Mouse (Mus musculus) layer of hippocampus, postnatal 14 days (tissue): ENCODE results near the gene Wdsub1. TPM values are rescaled to one million over a fixed set of nuclear protein-coding genes. Genes with fewer than 3 reads are reported as not detected.
"Not testable (repeated sequence)": the region's sequence is repeated elsewhere in the genome, so short reads cannot be mapped to it uniquely, and the experiment has no call there.

Experiments used
- DNase-seq, 2 experiments: peaks; one replicate each; pipeline ENCODE4 v3.0.0; 2021 to 2022; ENCODE audit warnings: low spot score in 2 of 2, mixed read lengths in 1 of 2
- long read RNA-seq, 2 experiments: library from polyadenylated mRNA; stranded (forward); transcript quantifications; one replicate each; pipeline ENCODE4 v2.0.0; 2021
- total RNA-seq, 2 experiments: library from RNA; stranded (reverse); gene quantifications; 2 replicates each; pipeline ENCODE4 v1.2.3; 2021

Gene Wdsub1
- total RNA-seq = 10 to 100 TPM; 17.6 to 19.3 TPM
- long read RNA-seq, experiment 1, partial matches to known transcripts = 2 of 15 reads
- long read RNA-seq, experiment 1, other reads (novel, unspliced or antisense) = 12 of 15 reads
- long read RNA-seq, experiment 2, partial matches to known transcripts = 4 of 12 reads
- long read RNA-seq, experiment 2, other reads (novel, unspliced or antisense) = 7 of 12 reads

GRCm38 (mm10) chr2:59881831-59882741 lies at the start of gene Wdsub1:
Wdsub1 (minus strand) TSS chr2:59882591.
- peak; percentile 89 for DNase-seq

GRCm38 (mm10) chr2:59913610-59914009 lies 31.2 kb upstream of the Wdsub1 start:
- no peak for DNase-seq

DNA sequence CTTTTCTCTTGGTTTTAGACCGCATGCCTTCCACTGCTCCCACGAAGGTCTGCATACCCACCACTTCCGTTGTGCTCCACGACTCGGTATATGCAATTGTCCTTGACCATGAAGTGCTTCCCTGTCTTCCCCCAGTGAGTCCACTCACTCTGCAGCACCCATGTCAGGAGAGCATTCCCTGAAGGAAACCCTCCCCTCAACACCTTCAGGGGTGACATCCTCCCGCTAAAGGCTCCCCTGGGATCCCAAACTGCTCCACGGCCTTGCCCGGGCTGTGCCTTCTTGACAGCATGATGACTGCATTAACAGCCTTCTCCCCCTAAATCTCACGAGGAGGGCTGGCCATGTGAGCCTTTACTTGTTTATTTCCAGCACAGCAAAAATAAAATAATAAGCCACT lies 25.7 kb upstream of the Wdsub1 start:
- no peak for DNase-seq

DNA sequence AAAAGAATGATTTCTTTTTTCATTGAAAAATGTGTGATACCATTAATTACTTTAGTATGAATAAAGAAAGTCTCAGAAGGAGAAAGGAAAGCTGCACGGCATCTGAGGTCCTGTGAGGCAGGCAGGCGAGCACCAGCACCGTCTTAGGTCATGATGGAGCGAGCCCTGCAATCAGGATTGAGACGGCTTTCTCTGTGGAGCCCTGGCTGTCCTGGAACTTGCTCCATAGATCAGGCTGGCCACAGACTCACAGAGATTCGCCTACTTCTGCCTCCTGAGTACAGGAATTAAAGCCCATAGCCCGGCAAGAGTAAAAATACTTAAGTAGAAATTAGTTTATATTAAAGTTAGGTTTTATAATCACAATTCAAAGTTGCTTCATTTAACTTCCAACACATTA lies 21.6 kb upstream of the Wdsub1 start:
- DNase-seq = no peak

- no peak for DNase-seq
These were observed 16.3 kb upstream of the Wdsub1 start for GRCm38 (mm10) chr2:59898666-59899065.

DNA sequence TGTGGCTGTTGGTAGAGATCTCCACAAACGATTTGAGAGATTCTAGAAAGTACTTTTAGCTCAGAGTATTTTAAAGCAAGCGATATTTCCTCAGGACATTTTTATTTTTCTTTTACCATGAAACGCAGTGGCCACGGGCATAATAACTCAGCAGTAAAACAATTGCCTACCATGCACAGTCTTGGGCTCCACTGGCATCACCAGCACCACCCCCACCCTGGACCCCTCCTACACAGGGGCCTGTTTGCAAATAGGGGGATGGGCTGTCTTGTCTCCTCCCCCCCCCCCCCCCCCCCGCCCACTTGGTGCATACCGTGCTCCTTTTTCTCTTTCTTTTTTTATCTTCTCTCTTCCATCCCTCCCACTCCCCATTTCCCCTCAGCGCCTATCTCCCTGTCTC lies 15.7 kb upstream of the Wdsub1 start:
- no peak for DNase-seq

DNA sequence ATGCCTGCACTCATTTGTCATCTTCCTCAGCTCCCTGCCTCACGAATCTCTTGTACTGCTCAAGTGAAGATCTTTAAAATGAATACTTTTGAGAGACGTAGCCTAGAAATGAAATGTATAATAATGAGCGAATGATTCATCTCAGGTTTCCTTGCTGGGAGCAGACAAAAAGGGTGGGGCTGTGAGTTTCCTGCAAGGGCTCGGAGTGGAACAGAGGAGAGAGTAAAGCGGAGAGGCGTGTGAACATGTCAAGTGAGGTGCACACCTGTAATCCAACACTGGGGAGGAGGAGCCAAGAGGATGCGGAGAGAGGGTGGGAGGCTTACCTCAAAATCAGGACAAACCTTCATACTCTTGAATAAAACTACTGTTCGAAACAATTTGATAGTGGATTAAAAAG lies 14.4 kb upstream of the Wdsub1 start:
- no peak for DNase-seq

DNA sequence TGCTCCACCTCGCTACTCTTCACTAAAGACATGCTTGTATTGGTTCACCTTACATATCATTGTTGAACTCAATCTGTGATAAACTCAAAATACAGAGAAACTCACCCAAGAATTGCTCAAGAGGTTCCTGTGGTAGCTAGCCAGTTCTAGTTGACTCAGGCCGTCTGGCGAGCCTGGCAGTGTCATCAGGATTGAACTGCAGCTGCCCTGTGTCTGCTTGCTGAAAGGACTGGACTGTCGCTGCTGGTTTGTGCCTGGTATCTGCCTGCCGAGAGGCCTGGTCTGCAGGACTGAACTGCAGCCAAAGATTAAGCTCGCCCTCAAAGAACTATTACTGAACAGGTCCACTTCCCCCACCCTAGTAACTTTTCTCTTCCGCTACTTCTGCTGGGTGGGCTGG lies 14.0 kb upstream of the Wdsub1 start:
- no peak for DNase-seq

- no peak for DNase-seq
These were observed 7.3 kb upstream of the Wdsub1 start for GRCm38 (mm10) chr2:59889699-59890098.

DNA sequence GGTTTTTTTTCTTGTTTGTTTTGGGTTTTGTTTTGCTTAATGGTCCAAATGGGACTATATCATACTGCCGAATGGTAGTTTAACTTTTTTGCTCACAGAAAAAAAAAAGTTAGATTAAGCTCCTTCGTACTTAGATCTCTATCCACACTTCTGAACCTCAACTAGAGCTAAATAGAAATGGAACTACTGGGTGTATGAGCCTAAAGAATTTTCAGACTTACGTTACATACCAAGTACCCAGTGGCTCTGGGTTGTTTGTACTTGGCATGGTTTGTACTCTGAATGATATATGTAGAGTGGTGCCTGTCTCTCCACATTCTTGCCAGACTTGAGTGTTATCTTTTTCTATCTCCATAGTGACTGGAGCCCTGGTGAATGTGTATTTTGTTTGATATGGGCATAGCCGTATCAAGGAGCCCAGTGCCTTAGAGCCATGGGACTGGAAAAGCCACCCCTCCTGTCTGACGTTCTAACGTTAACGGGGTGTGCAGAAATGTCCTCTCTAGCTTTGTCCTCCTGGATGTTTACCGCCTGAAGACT lies 421 bp upstream of the Wdsub1 start:
- DNase-seq = no peak

DNA sequence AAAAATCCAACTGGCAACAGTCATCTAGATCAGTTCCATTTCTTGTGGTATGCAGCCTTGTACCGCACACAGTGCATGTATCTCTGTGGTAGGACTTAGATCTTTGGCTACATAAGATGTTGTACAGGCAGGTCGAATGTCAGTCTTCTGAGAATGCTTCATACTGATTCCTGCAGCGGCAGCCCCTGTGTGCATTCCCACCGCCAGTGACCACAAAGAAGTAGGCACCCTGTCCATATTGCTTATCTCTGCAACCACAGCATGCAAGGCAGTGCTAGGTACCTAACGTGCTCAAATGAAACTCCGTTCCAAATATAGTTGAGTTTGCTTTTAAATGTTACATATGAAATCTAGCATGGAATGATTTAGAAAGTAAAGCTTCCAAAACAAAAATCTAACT lies 987 bp downstream of the Wdsub1 start:
- DNase-seq = no peak

DNA sequence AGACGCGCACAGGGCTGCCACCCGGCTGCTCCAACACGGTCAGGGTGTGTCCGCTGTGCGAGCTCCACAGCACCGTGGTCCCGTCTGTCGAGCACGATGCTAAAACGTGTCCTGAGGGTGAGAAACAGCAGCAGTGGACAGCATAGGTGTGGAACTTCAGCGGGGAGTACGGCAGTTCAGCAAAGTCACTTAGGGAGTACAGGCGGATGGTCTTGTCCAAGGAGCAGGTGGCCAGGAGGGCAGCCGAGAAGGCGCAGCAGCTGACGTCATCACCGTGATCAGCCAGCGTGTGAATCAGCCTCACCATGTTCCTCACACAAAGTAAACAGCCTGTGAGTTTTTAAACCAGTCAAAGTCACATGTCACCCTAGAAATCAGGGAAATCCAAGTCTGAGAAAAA lies 4.2 kb downstream of the Wdsub1 start:
- DNase-seq = no peak

DNA sequence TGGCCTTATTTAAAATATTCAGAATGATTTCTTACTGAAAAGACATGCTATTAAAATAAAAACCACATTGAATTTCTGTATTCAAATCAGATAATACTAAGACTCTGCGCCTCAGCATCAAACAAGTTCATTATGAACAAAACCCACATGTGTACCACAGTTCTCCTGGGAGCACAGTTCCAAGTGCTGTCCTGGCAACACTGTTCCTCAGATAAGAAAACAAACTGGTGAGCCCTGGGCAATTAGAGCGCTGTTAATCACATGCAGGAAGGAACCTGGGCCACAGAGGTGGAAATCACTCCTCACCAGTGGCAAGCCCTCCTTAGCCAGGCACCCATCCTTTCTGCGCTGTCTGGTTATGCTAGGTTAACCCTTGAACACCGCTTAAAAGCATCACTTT lies 5.1 kb downstream of the Wdsub1 start:
- DNase-seq = no peak

- no peak for DNase-seq
These were observed 5.9 kb downstream of the Wdsub1 start for GRCm38 (mm10) chr2:59876482-59876881.

DNA sequence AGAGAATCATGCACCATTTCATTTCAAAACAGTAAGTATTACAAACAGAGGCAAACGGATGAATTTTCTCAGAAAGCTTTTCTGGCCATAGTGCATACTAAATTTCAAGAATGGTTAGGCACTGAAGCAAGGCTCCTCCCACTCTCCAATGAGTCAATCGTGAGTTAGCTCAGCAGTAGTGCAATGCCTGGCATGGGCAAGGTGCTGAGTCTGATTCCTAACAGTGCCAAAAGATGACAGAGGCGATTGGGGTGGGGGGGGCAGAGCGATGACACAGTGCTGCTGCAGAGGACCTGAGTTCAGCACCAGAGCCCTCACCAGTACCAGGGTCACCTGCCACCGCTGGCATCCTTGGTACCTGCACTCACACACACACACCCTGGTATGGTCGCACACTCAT lies 11.9 kb downstream of the Wdsub1 start:
- no peak for DNase-seq

DNA sequence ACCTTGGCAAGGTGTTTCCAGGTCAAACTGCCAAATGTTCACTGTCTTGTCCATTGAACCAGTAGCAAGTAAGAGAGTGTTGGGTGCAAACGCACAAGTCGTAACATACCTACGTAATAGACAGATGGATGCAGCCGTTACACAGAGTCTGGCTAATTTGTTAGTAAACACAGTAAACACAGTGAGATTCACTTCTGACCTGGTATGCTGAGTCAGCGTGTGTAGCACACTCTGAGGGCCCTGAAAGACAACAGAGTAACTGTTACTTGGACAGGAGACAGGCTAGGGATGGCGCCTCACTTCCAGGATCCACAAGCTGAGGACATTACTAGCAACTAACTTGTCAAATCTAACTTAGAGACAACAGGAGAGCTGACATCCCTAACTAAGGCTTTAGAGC lies 19.8 kb downstream of the Wdsub1 start:
- no peak for DNase-seq

DNA sequence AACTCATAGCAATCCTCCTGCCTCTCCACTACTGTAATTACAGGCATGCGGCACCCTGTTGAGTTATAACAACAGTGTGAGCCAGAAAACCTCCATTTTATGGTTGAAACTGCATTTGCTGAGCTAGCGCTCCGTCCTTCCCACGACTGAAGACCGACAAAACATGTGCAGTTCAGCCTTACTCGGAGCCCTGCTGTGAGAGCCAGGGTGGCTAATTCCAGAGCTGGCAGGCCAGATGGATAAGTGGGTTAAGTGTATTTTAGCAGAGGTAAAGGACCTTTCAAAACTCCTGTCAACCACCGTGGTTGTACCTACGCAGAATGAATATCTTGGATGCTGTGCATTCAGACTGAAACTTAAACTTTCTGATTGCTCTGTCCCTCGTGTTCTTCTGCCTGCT lies 28.0 kb downstream of the Wdsub1 start:
- DNase-seq = no peak

- no peak for DNase-seq
These were observed 28.8 kb downstream of the Wdsub1 start for GRCm38 (mm10) chr2:59853543-59853942.

- DNase-seq = no peak
These were observed 29.5 kb downstream of the Wdsub1 start for GRCm38 (mm10) chr2:59852916-59853315.

DNA sequence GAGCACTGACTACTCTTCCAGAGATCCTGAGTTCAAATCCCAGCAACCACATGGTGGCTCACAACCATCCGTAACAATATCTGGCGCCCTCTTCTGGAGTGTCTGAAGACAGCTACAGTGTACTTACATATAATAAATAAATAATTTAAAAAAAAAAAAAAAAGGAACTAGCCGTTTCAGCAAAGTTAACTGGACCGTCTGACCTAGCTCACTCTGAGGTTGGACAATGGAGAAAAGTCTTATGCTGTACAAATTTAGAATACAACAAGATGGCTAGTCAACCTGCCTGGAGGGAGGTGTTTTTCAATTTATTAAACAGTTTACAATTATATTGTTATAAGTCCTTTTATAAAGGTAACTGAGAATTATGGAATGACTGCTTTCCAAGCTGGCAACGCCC lies 30.5 kb downstream of the Wdsub1 start:
- DNase-seq = not testable (repeated sequence)

DNA sequence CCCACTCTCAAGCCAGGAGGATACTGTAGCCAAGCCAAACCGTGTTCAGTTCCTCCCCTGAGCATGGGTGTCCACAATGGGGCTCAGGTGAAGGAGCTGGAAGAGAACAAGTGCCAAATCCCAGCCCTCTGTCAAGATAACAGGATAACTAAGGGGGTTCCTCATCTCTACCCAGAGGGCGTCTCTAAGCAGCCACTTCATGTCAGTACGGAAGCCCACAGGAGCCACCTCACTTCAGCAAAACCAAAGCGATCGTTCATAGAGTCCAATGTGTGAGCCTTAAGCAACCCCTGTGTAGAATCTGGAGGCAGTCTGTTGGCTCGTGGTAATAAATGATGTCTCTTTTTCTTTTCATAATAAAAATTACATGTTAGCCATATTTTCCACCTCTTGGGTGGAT lies 38.5 kb downstream of the Wdsub1 start:
- no peak for DNase-seq

GRCm38 (mm10) chr2:59843156-59843555 lies 39.2 kb downstream of the Wdsub1 start:
- DNase-seq = no peak
